11 mouse cellular contexts compared by ENCODE assay signal in genomic region chr4:59825634-59826033, GRCm38 (mm10). TPM values are rescaled to one million over a fixed set of nuclear protein-coding genes. Genes with fewer than 3 reads are reported as not detected.
A peak's percentile ranks its signal among the peaks of the same experiment; 100 is the strongest.
DNase-seq lines count a peak whose midpoint lies in the region; ATAC-seq lines count a peak whose summit lies in the region.
"Had no signal": no experiment of that assay in that cellular context is flagged by ENCODE, and none has a peak within 500 bp of the region (broad histone marks: within the 10 kb centered on the region; RNA-seq: fewer than 3 reads in every experiment).

No protein-coding gene starts in this region.

- DNase-seq in left cerebral cortex, postnatal 4 days, result peak; percentile 83
- DNase-seq in left cerebral cortex, postnatal 10 days (ENCODE audit: extremely low spot score in 1 of 2, low spot score in 2 of 2), result no peak
- peak; percentile 97 for DNase-seq in cerebellum, adult 11-12 months
- peak; percentile 89 to 94 for DNase-seq in cerebellum, postnatal 36 days
- DNase-seq in kidney, postnatal 36 days, result no peak
- no peak for DNase-seq in urinary bladder, postnatal 10 days (ENCODE audit: low spot score)
- DNase-seq: gastrocnemius, postnatal 36 days; heart, postnatal 10 days; kidney, postnatal 14 days; right cerebral cortex, postnatal 14 days had no signal

- intact Hi-C loops in left cerebral cortex, postnatal 4 days (cut with DNase I), result no loop called here
- intact Hi-C loops in left cerebral cortex, postnatal 10 days (cut with DNase I), result no loop called here

- ATAC-seq in megakaryocyte progenitor cell, adult 5-6 weeks (replicated peaks; ENCODE audit: poor library complexity), result peak; percentile 75

RNA-seq across cellular contexts. Expression of gene Snx30, which starts 20.0 kb away (rescaled TPM):
- total RNA-seq in left cerebral cortex, postnatal 4 days (2021), result 10 to 100 TPM; 32.0 to 38.0 TPM
- 10 to 100 TPM; 44.2 to 46.4 TPM for total RNA-seq in left cerebral cortex, postnatal 10 days (2021)
- total RNA-seq in megakaryocyte progenitor cell, adult 5-6 weeks (2015), result 13.0 and 16.1 TPM in 2 replicates
- total RNA-seq in megakaryocyte progenitor cell, adult 5-6 weeks (2017), result 17.9 and 23.8 TPM in 2 replicates

RNA-seq across cellular contexts. Expression of gene Inip, which starts 24.2 kb away (rescaled TPM):
- total RNA-seq in left cerebral cortex, postnatal 4 days (2021), result 10 to 100 TPM; 22.3 to 22.4 TPM
- 10 to 100 TPM; 22.3 to 23.6 TPM for total RNA-seq in left cerebral cortex, postnatal 10 days (2021)
- 54.2 and 65.5 TPM in 2 replicates for total RNA-seq in megakaryocyte progenitor cell, adult 5-6 weeks (2015)
- total RNA-seq in megakaryocyte progenitor cell, adult 5-6 weeks (2017), result 70.2 and 70.8 TPM in 2 replicates

Comparison
In these comparisons a context has a peak if more than half of its experiments do, and no peak if none do; other contexts are left out.
1. DNase-seq: peak in left cerebral cortex, postnatal 4 days (single experiment), cerebellum, adult 11-12 months (single experiment) and cerebellum, postnatal 36 days (2 of 2); none in left cerebral cortex, postnatal 10 days (0 of 2), kidney, postnatal 36 days (0 of 2) and urinary bladder, postnatal 10 days (single experiment).